Mouse (Mus musculus): ENCODE measurements around the gene Mrpl24. TPM values are rescaled to one million over a fixed set of nuclear protein-coding genes. Genes with fewer than 3 reads are reported as not detected.

Mrpl24 gene
- polyA plus RNA-seq, 1 experiment from 2014 or later: 80.6 TPM

- Histone ChIP-seq H3K4me1 (ENCODE audit: control insufficient read depth, insufficient read depth, low read length) (0 out of 2 replicates have a peak, but pooled peaks cover 3% of the 10 kb centered on the region), H3K4me2 (ENCODE audit: low read depth, low read length) (peak overlapping the region; percentile 84), H3K9ac (ENCODE audit: low read depth, low read length) (peak overlapping the region; percentile 67), H3K9me3 (ENCODE audit: control insufficient read depth, low read length) (no peaks in the 10 kb centered on the region), H3K36me3 (ENCODE audit: control insufficient read depth, insufficient read depth, low read length) (no peaks in the 10 kb centered on the region), H3K27ac (ENCODE audit: low read length) (peak overlapping the region; percentile 87), H3K27me3 (replicated peaks; ENCODE audit: control insufficient read depth, insufficient read depth, low read length) (no peaks in the 10 kb centered on the region), H3K4me3 (ENCODE audit: low read length) (peak overlapping the region; percentile 54)
- WGBS: under 1% methylated on average over 27 of the region's 27 CpGs
- peak; percentile 97 for ATAC-seq
Measured at GRCm38 (mm10) chr3:87960586-87961191, 41.4 kb downstream of the Mrpl24 start.

GRCm38 (mm10) chr3:87970184-87970938 lies 51.1 kb downstream of the Mrpl24 start:
- Histone ChIP-seq H3K36me3 (ENCODE audit: control insufficient read depth, insufficient read depth, low read length) (no peaks in the 10 kb centered on the region), H3K9me3 (ENCODE audit: control insufficient read depth, low read length) (no peaks in the 10 kb centered on the region), H3K4me3 (ENCODE audit: low read length) (peak overlapping the region; percentile 64), H3K27ac (ENCODE audit: low read length) (peak overlapping the region; percentile 45; the same call in 1 of the 2 replicates), H3K9ac (ENCODE audit: low read depth, low read length) (peak overlapping the region; percentile 82), H3K4me2 (ENCODE audit: low read depth, low read length) (peak overlapping the region; percentile 93), H3K4me1 (ENCODE audit: control insufficient read depth, insufficient read depth, low read length) (peaks cover 42% of the 10 kb centered on the region), H3K27me3 (replicated peaks; ENCODE audit: control insufficient read depth, insufficient read depth, low read length) (0 out of 2 replicates have a peak, but pooled peaks cover 4% of the 10 kb centered on the region)
- 1% methylated on average over 21 of the region's 21 CpGs for WGBS
- peak; percentile 18; the same call in 1 of the 2 replicates for ATAC-seq

GRCm38 (mm10) chr3:87970939-87971488 lies 51.7 kb downstream of the Mrpl24 start, which contains the start of gene Nes:
TSS of gene Nes (plus strand) at chr3:87971078.
- under 1% methylated on average over 44 of the region's 44 CpGs for WGBS

GRCm38 (mm10) chr3:87971489-87972202 lies 52.3 kb downstream of the Mrpl24 start:
- ATAC-seq: peak; percentile 12
- Histone ChIP-seq H3K4me3 (ENCODE audit: low read length) (peak overlapping the region; percentile 64), H3K9ac (ENCODE audit: low read depth, low read length) (peak overlapping the region; percentile 82), H3K36me3 (ENCODE audit: control insufficient read depth, insufficient read depth, low read length) (no peaks in the 10 kb centered on the region), H3K4me2 (ENCODE audit: low read depth, low read length) (peak overlapping the region; percentile 93), H3K9me3 (ENCODE audit: control insufficient read depth, low read length) (no peaks in the 10 kb centered on the region), H3K27ac (ENCODE audit: low read length) (peak overlapping the region; percentile 74), H3K4me1 (ENCODE audit: control insufficient read depth, insufficient read depth, low read length) (peaks cover 42% of the 10 kb centered on the region), H3K27me3 (replicated peaks; ENCODE audit: control insufficient read depth, insufficient read depth, low read length) (0 out of 2 replicates have a peak, but pooled peaks cover 4% of the 10 kb centered on the region)
- WGBS: 2% methylated on average over 58 of the region's 60 CpGs

More at GRCm38 (mm10) chr3:87970939-87971488, 51.7 kb downstream of the Mrpl24 start, which contains the start of gene Nes:
- peak within 1 kb of the TSS; percentile 82 for H3K9ac ChIP-seq (ENCODE audit: low read depth, low read length)
- no peaks in the 10 kb centered on the region for H3K9me3 ChIP-seq (ENCODE audit: control insufficient read depth, low read length)
- peak within 1 kb of the TSS; percentile 93 for H3K4me2 ChIP-seq (ENCODE audit: low read depth, low read length)
- peak; percentile 78 for ATAC-seq
- no peaks in the 10 kb centered on the region for H3K36me3 ChIP-seq (ENCODE audit: control insufficient read depth, insufficient read depth, low read length)
- peak within 1 kb of the TSS; percentile 64 for H3K4me3 ChIP-seq (ENCODE audit: low read length)
- 0 out of 2 replicates have a peak, but pooled peaks cover 4% of the 10 kb centered on the region for H3K27me3 ChIP-seq (replicated peaks; ENCODE audit: control insufficient read depth, insufficient read depth, low read length)
- H3K27ac ChIP-seq (ENCODE audit: low read length): peak within 1 kb of the TSS; percentile 74
- peaks cover 42% of the 10 kb centered on the region for H3K4me1 ChIP-seq (ENCODE audit: control insufficient read depth, insufficient read depth, low read length)

GRCm38 (mm10) chr3:87972203-87972664 lies 52.9 kb downstream of the Mrpl24 start:
- Histone ChIP-seq H3K4me2 (ENCODE audit: low read depth, low read length) (peak overlapping the region; percentile 93), H3K9me3 (ENCODE audit: control insufficient read depth, low read length) (no peaks in the 10 kb centered on the region), H3K36me3 (ENCODE audit: control insufficient read depth, insufficient read depth, low read length) (no peaks in the 10 kb centered on the region), H3K4me1 (ENCODE audit: control insufficient read depth, insufficient read depth, low read length) (peaks cover 42% of the 10 kb centered on the region), H3K27me3 (replicated peaks; ENCODE audit: control insufficient read depth, insufficient read depth, low read length) (0 out of 2 replicates have a peak, but pooled peaks cover 4% of the 10 kb centered on the region), H3K9ac (ENCODE audit: low read depth, low read length) (peak overlapping the region; percentile 82), H3K4me3 (ENCODE audit: low read length) (peak overlapping the region; percentile 64), H3K27ac (ENCODE audit: low read length) (0 out of 2 replicates have a peak overlapping the region, but pooled peaks have one; percentile 17)
- WGBS: 20% methylated on average over 8 of the region's 8 CpGs
- ATAC-seq: no peak

DNA sequence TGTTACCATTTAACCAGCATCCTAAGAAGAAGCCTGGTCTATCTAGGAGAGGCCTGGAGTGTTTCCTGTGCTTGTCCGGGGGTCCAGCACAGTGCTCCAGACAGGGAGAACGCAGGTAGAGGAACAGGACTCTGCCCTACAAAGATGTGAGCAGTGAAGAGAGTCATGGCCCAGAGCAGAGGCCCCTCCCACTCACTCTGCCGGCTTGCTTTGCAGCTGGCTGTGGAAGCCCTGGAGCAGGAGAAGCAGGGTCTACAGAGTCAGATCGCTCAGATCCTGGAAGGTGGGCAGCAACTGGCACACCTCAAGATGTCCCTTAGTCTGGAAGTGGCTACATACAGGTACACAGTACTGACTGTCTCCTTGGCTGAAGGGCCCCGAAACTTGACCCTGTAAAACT lies 53.5 kb downstream of the Mrpl24 start:
- ATAC-seq: no peak
- WGBS: 24% methylated on average over 5 of the region's 5 CpGs
- H3K4me1 ChIP-seq (ENCODE audit: control insufficient read depth, insufficient read depth, low read length): peaks cover 42% of the 10 kb centered on the region

More for the DNA sequence above, 53.5 kb downstream of the Mrpl24 start:
- H3K4me3 ChIP-seq (ENCODE audit: low read length): peak overlapping the region; percentile 64
- no peaks in the 10 kb centered on the region for H3K36me3 ChIP-seq (ENCODE audit: control insufficient read depth, insufficient read depth, low read length)
- 0 out of 2 replicates have a peak, but pooled peaks cover 4% of the 10 kb centered on the region for H3K27me3 ChIP-seq (replicated peaks; ENCODE audit: control insufficient read depth, insufficient read depth, low read length)
- peak overlapping the region; percentile 93 for H3K4me2 ChIP-seq (ENCODE audit: low read depth, low read length)
- H3K9ac ChIP-seq (ENCODE audit: low read depth, low read length): peak overlapping the region; percentile 82
- H3K9me3 ChIP-seq (ENCODE audit: control insufficient read depth, low read length): no peaks in the 10 kb centered on the region
- H3K27ac ChIP-seq (ENCODE audit: low read length): peak overlapping the region; percentile 33; the same call in 1 of the 2 replicates

Other genes with a start within 250 kb of the Mrpl24 start
- 0.39 and 0.58 TPM in 2 replicates for gene Lrrc71, start 170.9 kb upstream of the Mrpl24 start, polyA plus RNA-seq (2015; fragmentation: Nextera tagmentation; extraction: Ambion mirVana)
- 1.4 and 1.6 TPM in 2 replicates for gene Ntrk1, start 124.3 kb upstream of the Mrpl24 start, polyA plus RNA-seq (2015; fragmentation: Nextera tagmentation; extraction: Ambion mirVana)
- gene Insrr, start 122.6 kb upstream of the Mrpl24 start, polyA plus RNA-seq (2015; fragmentation: Nextera tagmentation; extraction: Ambion mirVana): 0.27 and 0.39 TPM in 2 replicates
- 22.2 and 22.5 TPM in 2 replicates for gene Pear1, start 95.2 kb upstream of the Mrpl24 start, polyA plus RNA-seq (2015; fragmentation: Nextera tagmentation; extraction: Ambion mirVana)
- gene Sh2d2a, start 72.8 kb upstream of the Mrpl24 start, polyA plus RNA-seq (2015; fragmentation: Nextera tagmentation; extraction: Ambion mirVana): 0.36 and 0.37 TPM in 2 replicates
- gene Prcc, start 33.9 kb upstream of the Mrpl24 start, polyA plus RNA-seq (2015; fragmentation: Nextera tagmentation; extraction: Ambion mirVana): 9.8 and 10.7 TPM in 2 replicates
- 75.5 and 76.0 TPM in 2 replicates for gene Hdgf, start 13.2 kb upstream of the Mrpl24 start, polyA plus RNA-seq (2015; fragmentation: Nextera tagmentation; extraction: Ambion mirVana)
- 37.2 and 39.8 TPM in 2 replicates for gene Isg20l2, start 10.8 kb downstream of the Mrpl24 start, polyA plus RNA-seq (2015; fragmentation: Nextera tagmentation; extraction: Ambion mirVana)
- 14.2 and 14.3 TPM in 2 replicates for gene Rrnad1, start 11.2 kb downstream of the Mrpl24 start, polyA plus RNA-seq (2015; fragmentation: Nextera tagmentation; extraction: Ambion mirVana)
- gene Crabp2, start 29.2 kb downstream of the Mrpl24 start, polyA plus RNA-seq (2015; fragmentation: Nextera tagmentation; extraction: Ambion mirVana): 3.8 TPM in 2 replicates
- gene Nes, start 51.6 kb downstream of the Mrpl24 start, polyA plus RNA-seq (2015; fragmentation: Nextera tagmentation; extraction: Ambion mirVana): 9.4 and 10.3 TPM in 2 replicates
- 0.18 and 0.67 TPM in 2 replicates for gene Bcan, start 80.7 kb downstream of the Mrpl24 start, polyA plus RNA-seq (2015; fragmentation: Nextera tagmentation; extraction: Ambion mirVana)
- not detected in 2 replicates for gene Hapln2, start 108.1 kb downstream of the Mrpl24 start, polyA plus RNA-seq (2015; fragmentation: Nextera tagmentation; extraction: Ambion mirVana)
- gene Gpatch4, start 123.6 kb downstream of the Mrpl24 start, polyA plus RNA-seq (2015; fragmentation: Nextera tagmentation; extraction: Ambion mirVana): 30.4 and 38.3 TPM in 2 replicates
- 170 and 178 TPM in 2 replicates for gene Naxe, start 139.0 kb downstream of the Mrpl24 start, polyA plus RNA-seq (2015; fragmentation: Nextera tagmentation; extraction: Ambion mirVana)
- gene Ttc24, start 158.8 kb downstream of the Mrpl24 start, polyA plus RNA-seq (2015; fragmentation: Nextera tagmentation; extraction: Ambion mirVana): not detected in 2 replicates
- 14.3 and 14.5 TPM in 2 replicates for gene Iqgap3, start 162.5 kb downstream of the Mrpl24 start, polyA plus RNA-seq (2015; fragmentation: Nextera tagmentation; extraction: Ambion mirVana)
- gene Mef2d, start 222.9 kb downstream of the Mrpl24 start, polyA plus RNA-seq (2015; fragmentation: Nextera tagmentation; extraction: Ambion mirVana): 13.7 and 23.2 TPM in 2 replicates

All from intestine, embryonic 16.5 days (tissue).